Mouse (Mus musculus): ENCODE measurements at regions not wholly inside any gene's neighbourhood (a gene's known extent, or its start where the extent isn't known, plus 50 kb on each side); places are given as distances from the start of the nearest gene placed in this dataset.
"Not testable (repeated sequence)": the region's sequence is repeated elsewhere in the genome, so short reads cannot be mapped to it uniquely, and the experiment has no call there.

DNA sequence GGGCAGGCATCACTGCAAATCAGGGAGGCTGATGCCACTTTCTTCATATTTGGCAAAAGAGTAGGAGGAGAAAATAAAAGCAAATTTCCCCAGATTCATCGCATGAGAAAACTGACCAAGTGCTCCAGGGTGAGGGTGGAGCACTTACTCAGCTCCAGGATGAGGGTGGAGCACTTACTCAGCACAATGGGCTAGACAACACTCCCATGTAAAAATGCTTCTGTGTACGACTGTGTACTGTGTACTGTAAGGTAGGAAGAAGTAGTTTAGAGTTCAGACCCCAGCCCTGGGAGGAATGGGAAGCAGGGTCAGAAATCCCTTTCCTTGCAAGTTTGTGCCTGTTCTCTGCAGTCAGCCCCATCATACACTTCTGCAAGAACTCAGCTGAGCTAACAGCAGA is 245.3 kb upstream of the Ell2 start:
- no peaks in the 10 kb centered on the region for H3K27me3 ChIP-seq (ENCODE audit: control insufficient read depth, insufficient read depth, low read depth, low read length)
- no peak overlapping the region for H3K4me3 ChIP-seq (ENCODE audit: low read depth, low read length)
- no peak for ATAC-seq (ENCODE audit: low read depth)
- no peak overlapping the region for H3K9ac ChIP-seq (ENCODE audit: low read depth, low read length)
- 47% methylated on average over 2 of the region's 2 CpGs for WGBS (ENCODE audit: insufficient replicate concordance)
- H3K36me3 ChIP-seq (ENCODE audit: control insufficient read depth, insufficient read depth): no peaks in the 10 kb centered on the region
- H3K4me1 ChIP-seq (ENCODE audit: control insufficient read depth, low read depth, low read length): no peaks in the 10 kb centered on the region
- H3K27ac ChIP-seq (ENCODE audit: low read length): no peak overlapping the region
- no peaks in the 10 kb centered on the region for H3K9me3 ChIP-seq (replicated peaks; ENCODE audit: control insufficient read depth, low read length)
- no peak overlapping the region for H3K4me2 ChIP-seq (ENCODE audit: low read depth, low read length)

DNA sequence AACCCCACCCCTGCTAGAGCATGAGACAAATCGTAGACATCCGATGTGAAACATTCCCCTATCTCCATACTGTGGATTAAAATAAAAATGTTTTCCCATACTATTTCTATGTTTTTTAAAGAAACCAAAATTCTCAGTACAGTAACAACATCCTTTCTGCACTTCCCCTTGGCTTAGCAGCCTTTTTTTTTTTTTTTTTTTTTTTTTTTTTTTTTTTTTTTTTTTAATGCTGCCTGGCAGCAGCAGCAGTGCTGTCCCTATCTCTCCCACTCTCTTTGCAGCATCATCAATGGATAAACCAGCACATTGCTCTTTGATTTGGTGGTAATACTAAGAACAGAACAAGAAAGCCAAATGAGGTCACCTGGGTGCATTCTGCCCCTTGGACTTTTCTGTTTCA is 239.3 kb upstream of the Ell2 start:
- Histone ChIP-seq H3K9ac (ENCODE audit: low read depth, low read length) (no peak overlapping the region), H3K36me3 (ENCODE audit: control insufficient read depth, insufficient read depth) (no peaks in the 10 kb centered on the region), H3K4me3 (ENCODE audit: low read depth, low read length) (no peak overlapping the region), H3K4me1 (ENCODE audit: control insufficient read depth, low read depth, low read length) (no peaks in the 10 kb centered on the region), H3K27ac (ENCODE audit: low read length) (no peak overlapping the region), H3K27me3 (ENCODE audit: control insufficient read depth, insufficient read depth, low read depth, low read length) (no peaks in the 10 kb centered on the region), H3K4me2 (ENCODE audit: low read depth, low read length) (no peak overlapping the region), H3K9me3 (replicated peaks; ENCODE audit: control insufficient read depth, low read length) (no peaks in the 10 kb centered on the region)
- 73% methylated on average over 2 of the region's 2 CpGs for WGBS (ENCODE audit: insufficient replicate concordance)
- no peak for ATAC-seq (ENCODE audit: low read depth)

GRCm38 (mm10) chr13:75475828-75476597 is 230.5 kb upstream of the Ell2 start:
- no peak for ATAC-seq (ENCODE audit: low read depth)
- no peaks in the 10 kb centered on the region for H3K36me3 ChIP-seq (ENCODE audit: control insufficient read depth, insufficient read depth)
- no peak overlapping the region for H3K27ac ChIP-seq (ENCODE audit: low read length)
- no peaks in the 10 kb centered on the region for H3K9me3 ChIP-seq (replicated peaks; ENCODE audit: control insufficient read depth, low read length)
- H3K4me2 ChIP-seq (ENCODE audit: low read depth, low read length): no peak overlapping the region
- no peak overlapping the region for H3K4me3 ChIP-seq (ENCODE audit: low read depth, low read length)
- no peaks in the 10 kb centered on the region for H3K27me3 ChIP-seq (ENCODE audit: control insufficient read depth, insufficient read depth, low read depth, low read length)
- no peaks in the 10 kb centered on the region for H3K4me1 ChIP-seq (ENCODE audit: control insufficient read depth, low read depth, low read length)
- no peak overlapping the region for H3K9ac ChIP-seq (ENCODE audit: low read depth, low read length)
- 52% methylated on average over 1 of the region's 1 CpGs for WGBS (ENCODE audit: insufficient replicate concordance)

DNA sequence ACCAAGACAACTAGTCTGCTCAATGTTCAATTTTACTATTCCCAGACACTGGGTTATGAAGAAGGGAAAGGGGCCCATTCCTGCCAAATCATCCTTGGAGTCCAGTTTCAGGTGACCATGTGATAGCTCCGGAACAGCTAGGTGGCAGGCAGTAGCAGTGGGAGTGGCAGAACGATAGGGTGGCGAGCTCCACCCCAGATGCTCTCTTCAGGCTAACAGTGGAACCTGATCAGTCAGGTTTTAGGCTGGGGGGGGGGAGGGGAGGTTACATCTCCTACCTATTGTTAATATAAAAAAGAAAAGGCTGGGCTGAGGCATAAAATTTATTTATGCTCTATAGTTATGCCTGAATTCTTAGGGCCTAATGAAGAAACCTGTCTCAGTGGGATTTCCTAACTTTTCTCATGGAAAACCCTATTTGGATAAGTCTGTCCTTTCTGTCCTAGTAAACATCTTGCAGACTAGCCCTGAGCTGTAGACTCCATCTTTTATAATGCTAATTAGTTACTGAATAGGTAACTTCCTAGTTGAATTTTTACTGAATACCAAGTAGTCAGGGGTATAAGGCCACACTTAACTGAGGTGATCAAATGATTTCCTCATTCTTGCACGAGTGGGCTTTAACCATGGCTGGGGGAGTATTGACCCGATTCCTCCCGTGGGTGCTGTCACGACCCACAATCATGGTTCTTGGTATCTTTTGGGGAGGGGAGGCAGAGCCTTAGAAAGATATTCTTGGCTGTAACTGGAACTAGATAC is 223.2 kb upstream of the Ell2 start:
- WGBS (ENCODE audit: insufficient replicate concordance): 61% methylated on average over 7 of the region's 7 CpGs
- not testable (repeated sequence) for H3K9me3 ChIP-seq (replicated peaks; ENCODE audit: control insufficient read depth, low read length); H3K4me1 ChIP-seq (ENCODE audit: control insufficient read depth, low read depth, low read length); H3K4me2 ChIP-seq (ENCODE audit: low read depth, low read length); H3K4me3 ChIP-seq (ENCODE audit: low read depth, low read length); H3K27me3 ChIP-seq (ENCODE audit: control insufficient read depth, insufficient read depth, low read depth, low read length); H3K36me3 ChIP-seq (ENCODE audit: control insufficient read depth, insufficient read depth); ATAC-seq (ENCODE audit: low read depth); H3K27ac ChIP-seq (ENCODE audit: low read length); H3K9ac ChIP-seq (ENCODE audit: low read depth, low read length)

- not testable (repeated sequence) for H3K9me3 ChIP-seq (replicated peaks; ENCODE audit: control insufficient read depth, low read length); H3K4me1 ChIP-seq (ENCODE audit: control insufficient read depth, low read depth, low read length); H3K27ac ChIP-seq (ENCODE audit: low read length); H3K36me3 ChIP-seq (ENCODE audit: control insufficient read depth, insufficient read depth); ATAC-seq (ENCODE audit: low read depth); H3K4me3 ChIP-seq (ENCODE audit: low read depth, low read length); H3K4me2 ChIP-seq (ENCODE audit: low read depth, low read length); H3K9ac ChIP-seq (ENCODE audit: low read depth, low read length); H3K27me3 ChIP-seq (ENCODE audit: control insufficient read depth, insufficient read depth, low read depth, low read length)
- 56% methylated on average over 2 of the region's 2 CpGs for WGBS (ENCODE audit: insufficient replicate concordance)
These were observed 222.3 kb upstream of the Ell2 start for GRCm38 (mm10) chr13:75484252-75484651.

- Histone ChIP-seq H3K36me3 (ENCODE audit: control insufficient read depth, insufficient read depth) (no peaks in the 10 kb centered on the region), H3K4me2 (ENCODE audit: low read depth, low read length) (no peak overlapping the region), H3K9me3 (replicated peaks; ENCODE audit: control insufficient read depth, low read length) (no peaks in the 10 kb centered on the region), H3K4me3 (ENCODE audit: low read depth, low read length) (no peak overlapping the region), H3K27me3 (ENCODE audit: control insufficient read depth, insufficient read depth, low read depth, low read length) (no peaks in the 10 kb centered on the region), H3K9ac (ENCODE audit: low read depth, low read length) (no peak overlapping the region), H3K27ac (ENCODE audit: low read length) (no peak overlapping the region), H3K4me1 (ENCODE audit: control insufficient read depth, low read depth, low read length) (no peaks in the 10 kb centered on the region)
- 43% methylated on average over 3 of the region's 3 CpGs for WGBS (ENCODE audit: insufficient replicate concordance)
- no peak for ATAC-seq (ENCODE audit: low read depth)
These were observed 205.0 kb upstream of the Ell2 start for GRCm38 (mm10) chr13:75501530-75501929.

DNA sequence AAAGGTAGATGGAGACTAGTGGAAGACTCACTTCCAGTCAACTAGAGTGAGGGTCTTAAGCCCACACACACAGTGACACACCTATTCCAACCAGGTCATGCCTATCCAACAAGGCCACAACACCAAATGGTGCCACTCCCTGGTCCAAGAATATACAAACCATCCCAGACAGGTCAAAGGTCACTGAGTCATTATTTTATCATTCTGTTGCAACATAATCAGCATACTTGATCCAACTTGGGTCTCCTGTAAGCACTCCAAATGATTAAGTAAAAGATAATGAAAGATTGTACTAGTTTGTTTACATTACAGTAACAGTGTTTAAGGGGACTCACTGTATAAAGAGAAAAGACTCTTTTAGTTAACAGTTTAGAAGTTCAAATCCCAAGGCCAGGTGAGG is 203.2 kb upstream of the Ell2 start:
- ATAC-seq (ENCODE audit: low read depth): no peak
- no peaks in the 10 kb centered on the region for H3K27me3 ChIP-seq (ENCODE audit: control insufficient read depth, insufficient read depth, low read depth, low read length)
- no peaks in the 10 kb centered on the region for H3K4me1 ChIP-seq (ENCODE audit: control insufficient read depth, low read depth, low read length)
- H3K4me3 ChIP-seq (ENCODE audit: low read depth, low read length): no peak overlapping the region
- H3K27ac ChIP-seq (ENCODE audit: low read length): no peak overlapping the region
- H3K4me2 ChIP-seq (ENCODE audit: low read depth, low read length): no peak overlapping the region
- H3K9me3 ChIP-seq (replicated peaks; ENCODE audit: control insufficient read depth, low read length): no peaks in the 10 kb centered on the region
- no peak overlapping the region for H3K9ac ChIP-seq (ENCODE audit: low read depth, low read length)
- no peaks in the 10 kb centered on the region for H3K36me3 ChIP-seq (ENCODE audit: control insufficient read depth, insufficient read depth)

DNA sequence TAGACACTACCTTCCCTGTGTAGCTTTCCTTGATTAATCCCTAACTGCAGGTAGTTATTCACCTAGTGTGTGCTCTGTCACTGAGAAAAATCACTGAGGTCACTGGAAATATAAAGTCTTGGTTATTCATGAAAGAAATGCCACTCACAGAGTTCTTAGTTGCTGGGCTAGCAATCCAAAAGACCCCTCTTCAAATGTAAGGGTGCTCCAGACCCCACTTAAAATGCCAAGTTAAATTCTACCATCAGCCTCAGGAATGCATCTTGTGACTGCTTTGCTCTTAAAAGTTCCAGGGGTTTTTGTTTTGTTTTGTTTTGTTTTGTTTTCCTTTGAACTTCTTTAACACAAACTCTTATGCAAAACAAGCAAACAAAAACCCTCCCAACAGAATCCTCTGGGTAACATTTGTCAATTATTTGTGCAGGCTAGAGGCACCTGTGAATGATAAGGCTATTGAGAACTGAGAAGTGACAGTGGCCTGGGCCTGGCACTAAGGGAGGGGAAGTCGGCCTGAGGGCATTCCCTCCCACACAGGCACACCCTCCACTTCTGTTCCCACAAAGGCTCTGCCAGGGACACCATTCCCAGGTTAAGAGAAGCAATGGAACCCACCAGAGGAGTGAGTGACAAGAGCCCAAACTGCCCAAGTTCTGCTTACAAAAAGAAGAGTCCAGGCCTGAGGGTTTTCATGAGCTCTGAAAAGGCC is 192.1 kb upstream of the Ell2 start:
- no peak for ATAC-seq (ENCODE audit: low read depth)
- no peak overlapping the region for H3K4me3 ChIP-seq (ENCODE audit: low read depth, low read length)

More for the DNA sequence above, 192.1 kb upstream of the Ell2 start:
- Histone ChIP-seq H3K4me1 (ENCODE audit: control insufficient read depth, low read depth, low read length) (no peaks in the 10 kb centered on the region), H3K27ac (ENCODE audit: low read length) (no peak overlapping the region), H3K9me3 (replicated peaks; ENCODE audit: control insufficient read depth, low read length) (no peaks in the 10 kb centered on the region), H3K27me3 (ENCODE audit: control insufficient read depth, insufficient read depth, low read depth, low read length) (no peaks in the 10 kb centered on the region), H3K36me3 (ENCODE audit: control insufficient read depth, insufficient read depth) (no peaks in the 10 kb centered on the region), H3K4me2 (ENCODE audit: low read depth, low read length) (no peak overlapping the region), H3K9ac (ENCODE audit: low read depth, low read length) (no peak overlapping the region)
- 10% methylated on average over 1 of the region's 1 CpGs for WGBS (ENCODE audit: insufficient replicate concordance)

All from liver, embryonic 16.5 days (tissue).